Mouse (Mus musculus) Patski (cell line): ENCODE results near the gene Insl6. TPM values are rescaled to one million over a fixed set of nuclear protein-coding genes. Genes with fewer than 3 reads are reported as not detected.

Experiments
- ATAC-seq: fragments of 100-300 bp; one replicate; pipeline ENCODE4 v1.8.0; 2021
- CTCF ChIA-PET: fragments of 350-600 bp; sonication (Branson Sonifier 250); formaldehyde crosslinking; loops from one replicate; lab custom pipeline; 2022; ENCODE audit warnings: inconsistent platforms; lab: Charles Lee
- POLR2A ChIA-PET: fragments of 350-600 bp; sonication (Branson Sonifier 250); formaldehyde crosslinking; loops from one replicate; lab custom pipeline; 2022; ENCODE audit warnings: antibody characterized with exemption, inconsistent platforms; lab: Charles Lee
- DNase-seq: peaks from one replicate; pipeline ENCODE4 v3.0.0-alpha.2; 2011; ENCODE audit warnings: low read depth, low spot score
- H3K27me3 ChIP-seq: fragments of 371-371 bp; one replicate; pipeline ENCODE4 v1.5.1; 2021
- CTCF ChIP-seq: fragments of 100-300 bp; IDR thresholded peaks from one replicate; pipeline ENCODE4 v1.5.1; 2021
- in situ Hi-C: fragments of 300-500 bp; cut with MboI; formaldehyde crosslinking; loops from 3 replicates; pipeline ENCODE4 v1.11.1; 2018; ENCODE audit warnings: low pct_unique_long_range_greater_than_20kb, mixed read lengths
- polyA plus RNA-seq: library from polyadenylated mRNA; unstranded; gene quantifications from one replicate; pipeline ENCODE4 v1.2.3, GENCODE M21; 2021

Gene Insl6
- 2.7 TPM for polyA plus RNA-seq

GRCm38 (mm10) chr19:29325053-29325851 lies at the start of gene Insl6:
Gene Insl6, minus strand, starts transcription at chr19:29325356.
- in situ Hi-C loops: no loop called here
- DNase-seq: no peak
- POLR2A ChIA-PET: no interaction called here
- H3K27me3 ChIP-seq: peaks cover 9% of the 10 kb centered on the region
- no peak for ATAC-seq
- CTCF ChIA-PET: no interaction called here
- TF ChIP-seq CTCF: no peak

- ATAC-seq (no peak), DNase-seq (no peak)
- ChIA-PET CTCF (interaction anchor here (1.0 to 1.6 kb wide), 3 partner anchors 16 to 126 kb away, joined by 3 to 4 read pairs (median 4); no protein-coding TSS in a partner anchor), POLR2A (interaction anchor here (1.0 kb wide), 1 partner anchor 8 kb away, joined by 4 read pairs; the partner anchor contains the start of genes Cd274 and Plgrkt)
- TF ChIP-seq CTCF: no peak
- no peaks in the 10 kb centered on the region for H3K27me3 ChIP-seq
- in situ Hi-C loops: loop anchor here (5.0 kb wide), 1 partner anchor 82 kb away; no protein-coding TSS in a partner anchor
These were observed 49.8 kb upstream of the Insl6 start for GRCm38 (mm10) chr19:29374947-29375346.

GRCm38 (mm10) chr19:29373438-29373837 lies 48.3 kb upstream of the Insl6 start:
- POLR2A ChIA-PET: no interaction called here
- TF ChIP-seq CTCF: no peak

GRCm38 (mm10) chr19:29372621-29373020 lies 47.5 kb upstream of the Insl6 start:
- DNase-seq (no peak), ATAC-seq (no peak)
- TF ChIP-seq CTCF: no peak
- no peaks in the 10 kb centered on the region for H3K27me3 ChIP-seq
- CTCF ChIA-PET: interaction anchor here (0.8 to 2.3 kb wide), 5 partner anchors 8 to 130 kb away, joined by 3 to 9 read pairs (median 3); no protein-coding TSS in a partner anchor
- in situ Hi-C loops: no loop called here
- POLR2A ChIA-PET: interaction anchor here (0.5 kb wide), 1 partner anchor 24 kb away, joined by 4 read pairs; no protein-coding TSS in a partner anchor

More at GRCm38 (mm10) chr19:29373438-29373837, 48.3 kb upstream of the Insl6 start:
- CTCF ChIA-PET: interaction anchor here (1.3 kb wide), 1 partner anchor 13 kb away, joined by 3 read pairs; no protein-coding TSS in a partner anchor
- no peak for DNase-seq
- in situ Hi-C loops: no loop called here
- H3K27me3 ChIP-seq: no peaks in the 10 kb centered on the region
- ATAC-seq: no peak

- in situ Hi-C loops: no loop called here
- no peak for DNase-seq
- ChIA-PET CTCF (interaction anchor here (0.8 to 2.3 kb wide), 5 partner anchors 9 to 130 kb away, joined by 3 to 9 read pairs (median 3); no protein-coding TSS in a partner anchor), POLR2A (interaction anchor here (0.5 to 0.7 kb wide), 2 partner anchors 10 to 25 kb away, joined by 3 to 4 read pairs; no protein-coding TSS in a partner anchor)
- ATAC-seq: no peak
- no peak for TF ChIP-seq CTCF
- no peaks in the 10 kb centered on the region for H3K27me3 ChIP-seq
These were observed 47.0 kb upstream of the Insl6 start for GRCm38 (mm10) chr19:29372138-29372537.

- H3K27me3 ChIP-seq: no peaks in the 10 kb centered on the region
- in situ Hi-C loops: no loop called here
- ATAC-seq (no peak), DNase-seq (no peak)
- POLR2A ChIA-PET: interaction anchor here (0.7 kb wide), 1 partner anchor 11 kb away, joined by 3 read pairs; no protein-coding TSS in a partner anchor
- no peak for TF ChIP-seq CTCF
- CTCF ChIA-PET: interaction anchor here (0.7 to 2.3 kb wide), 8 partner anchors 12 to 131 kb away, joined by 3 to 9 read pairs (median 3); no protein-coding TSS in a partner anchor
These were observed 46.3 kb upstream of the Insl6 start for GRCm38 (mm10) chr19:29371284-29372081.

GRCm38 (mm10) chr19:29370545-29371283 lies 45.6 kb upstream of the Insl6 start:
- no peaks in the 10 kb centered on the region for H3K27me3 ChIP-seq
- TF ChIP-seq CTCF: no peak
- CTCF ChIA-PET: interaction anchor here (0.7 to 2.3 kb wide), 6 partner anchors 13 to 131 kb away, joined by 3 to 9 read pairs (median 4); no protein-coding TSS in a partner anchor
- no peak for ATAC-seq
- POLR2A ChIA-PET: interaction anchor here (0.6 kb wide), 1 partner anchor 95 kb away, joined by 6 read pairs; no protein-coding TSS in a partner anchor
- DNase-seq: no peak
- in situ Hi-C loops: no loop called here

GRCm38 (mm10) chr19:29370112-29370511 lies 45.0 kb upstream of the Insl6 start:
- POLR2A ChIA-PET: interaction anchor here (0.6 kb wide), 1 partner anchor 95 kb away, joined by 6 read pairs; no protein-coding TSS in a partner anchor
- H3K27me3 ChIP-seq: no peaks in the 10 kb centered on the region
- no peak for TF ChIP-seq CTCF
- in situ Hi-C loops: no loop called here
- CTCF ChIA-PET: interaction anchor here (0.9 to 1.5 kb wide), 2 partner anchors 15 to 126 kb away, joined by 3 to 4 read pairs; no protein-coding TSS in a partner anchor
- DNase-seq (no peak), ATAC-seq (no peak)

GRCm38 (mm10) chr19:29368671-29369309 lies 43.6 kb upstream of the Insl6 start:
- DNase-seq: no peak
- ATAC-seq: no peak
- POLR2A ChIA-PET: interaction anchor here (0.6 to 0.7 kb wide), 2 partner anchors 18 to 108 kb away, joined by 3 read pairs; no protein-coding TSS in a partner anchor
- H3K27me3 ChIP-seq: no peaks in the 10 kb centered on the region
- no peak for TF ChIP-seq CTCF
- in situ Hi-C loops: loop anchor here (5.0 kb wide), 1 partner anchor 134 kb away; no protein-coding TSS in a partner anchor
- CTCF ChIA-PET: interaction anchor here (1.2 to 2.4 kb wide), 2 partner anchors 13 to 101 kb away, joined by 3 to 11 read pairs; no protein-coding TSS in a partner anchor
